Mouse (Mus musculus) adrenal gland, adult (tissue): ENCODE measurements around the gene Kntc1.
"Not testable (repeated sequence)": the region's sequence is repeated elsewhere in the genome, so short reads cannot be mapped to it uniquely, and the experiment has no call there.

ENCODE experiments used
- DNase-seq, 2 experiments: peaks; one replicate each; pipeline ENCODE4 v3.0.0; 2022 to 2023; ENCODE audit warnings: low spot score in 1 of 2; ENCODE audit not compliant: inconsistent age in 2 of 2

Kntc1 gene

DNA sequence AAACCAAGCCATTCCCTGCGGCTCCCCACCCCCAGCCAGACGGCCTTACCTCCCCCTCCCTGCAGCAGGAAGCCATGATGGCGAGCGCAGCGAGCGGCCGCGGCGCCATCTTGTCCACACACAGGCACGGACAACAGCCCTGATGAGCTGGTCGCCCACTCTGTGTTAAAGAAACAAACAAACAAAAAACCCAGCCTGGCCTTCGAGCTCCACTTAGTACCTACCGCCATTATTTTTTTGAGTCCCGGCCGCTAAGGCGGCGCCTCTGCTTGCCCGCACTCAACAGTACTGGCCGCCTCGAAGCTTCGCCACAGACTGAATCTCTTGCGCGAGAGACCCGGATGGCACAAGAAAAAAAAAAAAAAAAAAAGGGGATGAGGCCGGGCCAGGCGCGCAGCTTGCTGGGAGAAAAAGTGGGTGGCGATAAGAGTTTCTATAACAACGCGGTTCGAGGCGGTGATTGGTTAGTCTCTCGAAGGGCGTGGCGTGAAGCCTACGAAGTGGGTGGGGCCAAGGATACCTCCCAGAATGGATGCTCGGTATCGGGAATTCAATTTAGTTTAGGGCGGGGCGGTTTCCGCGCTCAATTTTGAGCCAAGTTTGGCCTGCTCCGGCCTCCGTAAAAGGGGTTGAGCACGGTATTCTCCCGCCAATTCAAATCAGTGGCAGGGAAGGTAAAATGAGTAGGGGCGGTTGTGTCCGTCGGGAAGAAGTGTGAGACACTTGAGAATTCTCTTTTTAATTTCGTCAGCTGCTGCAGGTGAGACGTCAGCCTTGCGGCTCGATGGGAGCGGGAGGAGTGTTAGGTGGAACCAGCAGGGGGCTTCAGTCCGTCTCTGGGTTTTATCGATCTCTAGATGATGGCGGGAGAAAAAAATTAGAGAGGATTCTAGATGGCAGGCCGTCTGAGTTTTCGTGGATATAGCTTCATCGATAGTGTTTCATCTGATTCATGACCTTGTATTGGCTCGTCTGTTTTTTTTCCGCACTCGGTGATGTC, at the start of gene Kntc1, which contains the start of gene Rsrc2:
Gene Kntc1, plus strand, starts transcription at position 652 of the 1,000 bp plus-strand sequence.
Gene Rsrc2, minus strand, starts transcription at position 350 of the 1,000 bp plus-strand sequence.
- peak; percentile 99 to 100 for DNase-seq

DNA sequence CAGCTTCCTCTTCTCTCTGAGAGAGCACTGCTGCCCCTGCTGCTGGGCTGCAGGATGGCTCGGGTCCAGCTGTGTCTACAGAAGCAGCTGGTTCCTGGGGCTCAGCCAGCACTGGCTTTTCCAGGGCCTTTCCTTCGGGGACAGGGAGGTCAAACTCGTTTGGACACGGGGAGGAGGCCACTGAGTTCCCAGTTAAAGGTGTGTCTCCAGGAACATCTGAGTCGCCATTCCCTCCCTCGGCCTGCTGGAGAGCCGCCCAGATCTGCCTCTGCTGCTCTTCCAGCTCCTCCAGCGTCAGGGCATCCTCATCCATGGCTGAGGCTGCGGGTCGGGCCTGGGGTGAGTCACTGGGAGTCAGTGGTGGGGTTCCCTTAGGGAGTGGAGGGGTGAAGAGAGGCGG, 48.9 kb upstream of the Kntc1 start:
- peak; percentile 53 to 77 for DNase-seq

DNA sequence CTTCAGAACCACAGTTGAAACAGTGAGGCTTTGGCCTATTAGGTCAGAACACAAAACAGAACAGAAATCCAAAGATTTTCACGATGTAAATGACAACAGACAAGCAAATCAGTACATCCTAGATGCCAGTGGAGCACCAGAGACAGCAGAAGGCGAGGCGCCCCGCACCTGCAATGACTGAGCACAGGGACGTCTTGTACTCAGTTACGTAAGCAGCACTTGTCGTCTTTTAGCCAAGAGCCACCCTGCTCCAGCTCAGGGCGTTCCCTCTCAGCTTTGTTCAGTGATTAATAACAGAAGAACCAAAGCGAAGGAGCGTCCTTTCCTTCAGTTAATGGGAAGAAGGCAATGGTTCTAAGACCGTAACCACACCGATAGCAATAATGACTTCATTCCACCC, 40.9 kb upstream of the Kntc1 start:
- DNase-seq = no peak

DNA sequence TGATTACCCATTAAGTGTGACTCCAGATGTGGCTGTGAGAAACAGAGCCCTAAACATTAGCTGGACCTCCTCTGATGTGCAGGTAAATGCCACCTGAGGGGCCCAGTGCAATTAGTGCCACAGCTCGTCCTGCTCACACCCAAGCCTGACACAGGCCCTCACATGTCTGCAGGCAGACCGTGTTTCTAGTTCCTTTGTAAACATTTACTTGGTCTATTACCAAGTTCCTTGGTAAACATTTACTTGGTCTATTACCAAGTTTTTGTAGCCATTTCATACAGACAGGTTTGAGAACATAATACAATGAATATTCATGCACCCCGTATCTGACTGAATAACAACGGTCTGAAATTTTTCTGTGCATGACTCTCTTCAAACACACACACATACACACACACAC, 39.9 kb upstream of the Kntc1 start:
- no peak for DNase-seq

DNA sequence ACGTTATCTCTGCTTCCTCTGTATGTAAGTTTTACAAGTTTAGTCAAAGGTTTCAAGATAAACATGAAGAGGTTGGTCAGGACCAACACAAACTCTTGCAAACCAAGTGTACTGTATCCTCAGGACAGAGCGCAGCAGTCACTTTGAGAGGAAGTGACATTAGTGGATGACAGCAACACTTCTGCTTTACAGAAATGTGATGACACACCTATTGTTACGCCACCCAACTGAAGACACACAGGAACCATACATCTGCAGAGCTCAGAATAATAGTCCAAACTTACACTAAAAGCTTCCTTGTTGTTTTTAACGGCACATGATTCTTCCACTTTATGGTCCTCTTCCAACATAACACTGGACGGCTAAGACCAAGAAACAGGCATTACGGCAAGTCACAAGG, 35.7 kb upstream of the Kntc1 start:
- no peak for DNase-seq

DNA sequence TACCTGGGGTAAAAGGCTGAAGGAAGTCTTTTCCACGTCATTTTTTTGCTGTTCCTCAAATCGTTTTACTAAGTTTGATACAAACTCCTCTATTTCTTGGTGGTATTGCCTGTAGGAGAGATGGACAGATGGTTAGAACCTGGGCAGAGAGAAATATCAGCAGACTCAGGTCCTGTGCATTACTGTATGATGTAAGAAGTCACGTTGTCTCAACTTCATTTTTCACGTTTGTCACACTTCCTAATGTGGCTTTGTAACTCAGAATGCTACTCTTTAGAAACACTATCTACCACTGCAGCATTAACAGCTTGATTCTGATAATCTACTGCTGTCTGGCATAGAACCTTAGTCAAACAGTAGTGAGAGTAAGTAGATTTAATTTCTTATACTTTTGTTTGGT, 34.9 kb upstream of the Kntc1 start:
- no peak for DNase-seq

DNA sequence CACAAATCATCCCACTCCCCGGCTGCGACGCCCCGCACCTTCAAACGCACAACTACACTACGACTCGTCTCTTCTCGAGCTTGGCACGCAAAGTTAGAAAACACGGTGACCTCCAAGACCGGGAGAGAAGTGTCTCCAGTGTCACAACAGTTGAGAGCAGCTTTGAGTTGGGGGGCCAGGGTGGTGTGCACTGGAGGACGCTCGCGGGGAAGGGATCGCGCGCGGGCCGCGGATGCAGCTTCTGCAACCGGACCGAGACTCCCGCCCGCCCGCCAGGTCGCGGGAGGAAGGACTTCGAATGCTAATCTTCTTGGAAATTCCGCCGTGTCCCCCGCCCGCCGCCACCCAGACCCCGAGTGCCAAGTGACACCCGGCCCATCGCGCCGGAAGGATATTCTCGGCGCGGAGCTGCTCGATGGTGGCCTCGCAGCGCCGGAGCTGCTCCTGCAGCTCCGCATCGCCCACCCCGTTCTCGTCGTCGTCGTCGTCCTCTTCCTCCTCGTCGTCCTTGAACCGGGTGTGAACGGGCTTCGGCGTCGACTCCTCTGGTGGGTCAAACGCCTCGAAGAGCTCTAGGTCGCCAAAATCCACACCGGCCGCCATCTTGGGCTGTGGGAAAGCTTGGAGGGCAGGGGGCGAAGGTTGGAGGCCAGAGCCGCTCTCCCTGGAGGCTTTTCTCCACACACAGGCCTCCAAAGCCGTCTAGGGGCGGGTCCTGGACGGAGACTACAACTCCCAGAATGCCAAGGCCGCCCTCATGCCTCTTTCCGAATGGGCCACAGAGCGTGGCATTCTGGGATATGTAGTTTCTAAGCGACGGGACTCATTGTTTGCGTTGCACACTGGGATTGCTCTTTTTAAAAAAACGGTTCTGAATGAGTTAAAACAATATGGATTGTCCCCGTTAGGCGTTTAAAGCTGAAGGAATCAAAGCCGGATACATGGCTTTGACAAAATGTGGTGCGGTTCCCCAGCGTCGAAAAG, 28.9 kb upstream of the Kntc1 start, which contains the start of gene Zcchc8:
Gene Zcchc8, minus strand, starts transcription at position 773 of the 984 bp plus-strand sequence.
- DNase-seq = peak; percentile 96 to 98

DNA sequence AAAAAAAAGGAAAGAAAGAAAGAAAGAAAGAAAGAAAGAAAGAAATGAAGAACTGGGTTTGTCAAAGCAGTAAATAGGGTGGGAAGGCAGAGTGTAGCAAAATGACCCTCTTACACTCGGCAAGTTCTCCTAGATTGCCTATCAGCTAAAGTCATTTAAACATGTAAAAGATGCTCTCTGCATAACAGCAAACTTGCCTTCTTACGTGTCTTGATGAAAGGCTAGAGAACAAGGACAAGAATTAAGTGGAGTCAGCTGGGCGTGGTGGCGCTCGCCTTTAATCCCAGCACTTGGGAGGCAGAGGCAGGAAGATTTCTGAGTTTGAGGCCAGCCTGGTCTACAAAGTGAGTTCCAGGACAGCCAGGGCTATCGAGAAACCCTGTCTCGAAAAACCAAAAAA, 25.7 kb upstream of the Kntc1 start:
- not testable (repeated sequence) for DNase-seq

DNA sequence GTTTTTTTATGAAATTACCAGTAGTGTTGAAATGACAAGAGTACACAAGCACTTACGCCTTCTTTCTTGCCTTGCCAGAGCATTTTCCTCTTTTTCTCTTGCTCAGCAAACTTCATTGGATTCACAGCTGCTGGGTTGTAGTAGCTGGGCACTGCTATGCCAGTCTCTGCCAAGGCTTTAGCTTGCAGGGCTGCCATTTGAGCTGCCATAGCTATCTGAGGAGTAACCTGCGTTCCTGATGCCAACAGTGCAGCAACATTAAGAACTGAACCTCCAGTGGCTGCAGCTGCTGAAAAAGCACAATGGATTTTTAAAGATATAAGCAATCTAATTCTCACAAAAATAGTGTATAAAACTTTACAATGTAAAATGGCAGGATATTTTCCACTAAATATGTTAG, 18.5 kb upstream of the Kntc1 start:
- no peak for DNase-seq

DNA sequence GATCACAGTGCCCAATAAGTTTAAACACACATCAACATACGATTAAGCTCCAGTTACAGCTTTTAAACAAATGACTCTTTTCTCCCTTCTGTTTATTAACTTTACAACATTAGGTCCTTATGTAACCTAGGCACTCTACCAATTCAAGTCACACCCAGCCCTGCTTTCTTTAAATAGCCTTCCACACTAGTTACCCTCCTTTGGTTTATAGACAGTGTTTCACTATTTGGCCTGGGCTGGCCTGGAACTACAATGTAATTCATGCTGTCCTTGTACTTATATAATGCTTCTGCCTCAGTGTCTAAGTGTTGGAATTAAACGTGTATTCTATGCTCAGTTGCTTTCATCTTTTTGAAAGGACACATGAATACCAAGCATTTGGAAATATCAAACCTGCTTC, 5.2 kb upstream of the Kntc1 start:
- no peak for DNase-seq

DNA sequence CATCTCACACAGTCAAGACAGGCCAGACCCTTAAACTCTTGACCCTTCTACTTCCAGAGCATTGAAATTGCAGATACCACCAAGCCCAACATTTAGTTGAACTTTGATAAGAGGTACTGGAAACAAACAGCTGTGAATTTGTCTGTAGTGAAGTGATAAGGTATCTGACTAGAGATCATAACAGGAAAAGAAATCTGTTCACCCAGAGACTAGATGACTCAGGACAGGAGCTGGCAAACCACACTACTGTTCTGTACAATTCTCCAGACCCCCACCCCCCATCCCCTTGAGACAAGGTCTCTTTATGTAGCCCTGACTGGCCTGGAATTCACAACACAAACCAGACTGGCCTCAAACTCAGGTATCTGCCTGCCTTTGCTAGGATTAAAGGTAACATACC, 3.3 kb upstream of the Kntc1 start:
- DNase-seq = peak in 1 of 2 experiments; percentile 42

DNA sequence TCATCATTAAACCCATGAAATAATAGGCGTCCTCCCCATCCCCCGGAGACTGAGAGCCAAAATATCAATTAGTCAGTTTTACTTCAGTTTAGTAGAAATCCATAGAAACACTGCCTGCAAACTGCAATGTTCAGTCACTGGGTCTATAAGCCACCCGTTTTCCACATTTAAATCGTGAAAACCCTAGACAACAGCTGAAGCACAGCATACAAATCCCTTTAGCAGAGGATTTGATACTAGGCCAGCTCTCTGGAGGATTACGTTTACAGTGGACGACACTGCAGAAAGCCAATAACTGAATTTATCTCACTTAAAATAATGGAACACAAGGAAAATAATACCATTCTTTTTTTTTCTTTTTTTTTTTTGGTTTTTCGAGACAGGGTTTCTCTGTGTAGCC, 1.9 kb upstream of the Kntc1 start:
- DNase-seq = no peak

DNA sequence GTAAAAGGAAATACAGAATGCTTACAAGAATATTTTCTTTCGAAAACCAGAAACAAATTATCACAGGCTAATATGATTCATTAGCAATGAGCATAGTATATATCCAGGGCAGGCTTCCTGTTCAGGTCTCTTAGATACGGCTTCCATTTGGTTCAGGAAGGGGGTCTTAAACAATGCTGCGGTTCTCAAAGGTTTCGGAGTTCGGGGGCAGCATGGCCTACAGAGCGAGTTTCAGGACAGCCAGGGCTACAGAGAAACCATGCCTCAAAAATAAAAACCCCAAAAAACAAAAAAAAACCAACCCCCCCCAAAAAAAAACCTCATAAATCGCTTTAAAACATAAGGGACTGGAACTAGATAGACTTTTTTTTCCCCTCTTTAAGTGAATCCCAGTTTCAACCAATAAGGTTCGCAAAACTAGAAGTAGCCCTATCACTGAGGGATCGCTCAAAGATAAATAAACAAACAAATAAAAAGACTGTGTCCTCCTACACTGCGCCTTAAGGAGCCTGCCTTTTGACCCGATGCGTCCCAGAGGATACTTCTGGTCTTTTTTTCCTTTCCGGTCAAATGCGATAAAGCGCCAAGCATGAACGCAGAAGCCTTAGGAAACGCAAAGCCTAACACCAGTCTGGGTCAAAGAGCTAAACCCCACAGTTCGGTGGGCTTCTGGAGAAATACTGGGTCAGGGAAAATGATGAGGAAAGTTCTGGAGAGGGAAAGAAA, 1.0 kb upstream of the Kntc1 start:
- peak in 1 of 2 experiments; percentile 59 for DNase-seq

DNA sequence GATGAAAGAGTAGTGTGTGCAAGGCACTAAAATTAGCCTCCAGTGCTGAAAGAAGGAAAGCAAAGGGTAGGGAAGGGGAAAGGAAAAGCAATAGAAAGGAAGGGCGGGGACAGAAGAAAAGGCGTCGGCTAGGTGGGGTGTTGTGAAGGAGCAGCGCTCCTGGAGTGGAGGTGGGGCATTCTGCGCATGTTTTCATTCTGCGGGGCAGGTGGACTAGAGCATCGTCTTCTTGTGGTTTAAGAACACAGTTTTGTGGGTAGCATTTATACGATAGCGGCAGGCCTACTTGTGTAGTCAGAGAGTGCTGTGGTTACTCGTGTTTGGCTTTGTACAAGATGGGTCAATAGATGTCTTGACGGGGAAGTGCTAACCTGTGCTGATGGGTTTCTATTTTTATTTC, 16.0 kb downstream of the Kntc1 start:
- no peak for DNase-seq

DNA sequence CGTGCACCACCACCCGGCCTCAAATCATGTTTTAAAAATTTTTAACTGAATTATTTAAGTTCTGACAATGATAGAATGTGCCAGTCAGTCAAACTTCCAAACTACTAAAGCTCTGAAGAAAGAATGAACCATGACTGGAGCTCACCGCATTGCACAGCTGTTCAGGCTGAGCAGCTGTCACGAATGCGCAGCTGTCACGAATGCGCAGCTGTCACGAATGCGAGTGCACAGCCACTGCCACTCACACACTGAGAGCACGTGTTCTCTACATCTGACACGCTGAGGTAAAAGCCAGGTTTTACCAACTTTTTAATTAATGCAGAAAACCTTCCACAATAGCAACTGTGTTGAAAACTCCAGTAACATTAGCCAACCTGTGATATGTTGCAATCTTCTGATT, 16.9 kb downstream of the Kntc1 start:
- DNase-seq = not testable (repeated sequence)

DNA sequence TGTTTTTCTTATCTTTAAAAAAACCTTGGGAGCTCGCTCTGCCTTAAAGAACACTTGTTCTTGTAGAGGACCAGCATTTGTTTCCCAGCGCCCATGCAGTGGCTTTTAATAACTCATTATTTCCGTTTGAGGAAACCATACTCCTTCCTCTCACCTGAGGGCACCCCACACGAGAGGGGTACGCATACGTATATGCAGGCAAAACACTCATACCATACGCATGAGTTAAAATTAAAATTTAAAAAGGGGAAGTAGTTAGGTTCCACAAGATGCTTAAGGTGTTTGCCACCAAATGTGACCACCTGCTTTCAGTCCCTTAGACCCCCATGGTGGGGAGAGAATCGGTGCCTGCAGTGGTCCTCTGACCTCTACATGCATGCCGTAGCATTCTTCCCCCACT, 23.9 kb downstream of the Kntc1 start:
- DNase-seq = no peak

DNA sequence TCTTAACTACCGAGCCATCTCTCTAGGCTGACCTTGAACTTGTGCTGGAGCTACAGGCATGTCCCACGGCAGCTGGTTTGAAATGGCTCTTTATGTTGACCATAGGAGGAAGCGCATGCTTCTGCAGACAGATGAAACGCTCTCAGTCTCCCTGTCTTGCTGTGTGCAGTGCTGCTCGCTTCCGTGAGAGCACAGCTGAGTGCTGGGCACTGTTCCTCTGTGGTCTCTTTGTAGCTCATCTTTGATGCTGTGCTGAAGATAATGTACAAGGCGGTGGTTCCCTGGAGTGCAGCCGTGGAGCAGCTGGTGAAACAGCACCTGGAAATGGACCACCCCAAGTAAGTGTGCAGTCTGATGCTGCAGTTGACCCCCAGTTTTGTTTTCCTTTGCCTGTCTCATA, 31.2 kb downstream of the Kntc1 start:
- no peak for DNase-seq

DNA sequence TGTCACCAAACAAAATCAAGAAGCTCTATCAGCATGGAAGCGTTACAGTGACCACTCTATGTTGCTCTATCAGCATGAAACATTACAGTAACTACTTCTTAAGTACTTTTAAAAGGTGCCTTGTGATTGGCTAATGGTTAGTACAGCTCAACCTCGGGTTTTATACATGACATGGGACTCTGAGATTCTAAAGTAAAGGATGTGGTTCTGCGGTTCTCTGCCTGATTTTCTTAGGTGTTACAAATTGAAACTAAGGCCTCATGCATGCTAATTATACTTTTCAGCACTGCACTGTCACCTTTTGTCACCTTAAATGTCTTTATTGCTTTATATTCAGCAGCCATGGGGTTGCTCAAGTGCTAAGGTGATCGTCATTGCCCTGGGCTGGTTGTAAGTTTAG, 32.3 kb downstream of the Kntc1 start:
- DNase-seq = no peak

DNA sequence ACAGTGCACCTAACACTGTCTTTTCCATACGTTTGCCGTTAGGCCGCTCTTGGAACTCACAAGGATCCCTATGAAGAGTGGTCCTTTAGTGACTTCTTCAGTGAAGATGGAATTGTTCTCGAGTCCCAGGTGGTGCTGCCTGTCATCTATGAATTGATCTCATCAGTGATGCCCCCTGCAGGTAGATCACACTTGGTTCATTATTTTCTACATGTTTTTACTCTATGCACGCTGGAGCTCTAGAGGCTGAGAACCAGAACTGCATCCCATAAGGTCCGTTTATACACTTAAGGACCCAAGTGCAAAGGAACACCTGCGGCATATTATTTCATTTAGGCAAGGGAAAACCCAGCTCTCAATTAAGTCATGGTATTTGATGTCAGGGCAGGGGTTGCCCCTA, 39.5 kb downstream of the Kntc1 start:
- no peak for DNase-seq

DNA sequence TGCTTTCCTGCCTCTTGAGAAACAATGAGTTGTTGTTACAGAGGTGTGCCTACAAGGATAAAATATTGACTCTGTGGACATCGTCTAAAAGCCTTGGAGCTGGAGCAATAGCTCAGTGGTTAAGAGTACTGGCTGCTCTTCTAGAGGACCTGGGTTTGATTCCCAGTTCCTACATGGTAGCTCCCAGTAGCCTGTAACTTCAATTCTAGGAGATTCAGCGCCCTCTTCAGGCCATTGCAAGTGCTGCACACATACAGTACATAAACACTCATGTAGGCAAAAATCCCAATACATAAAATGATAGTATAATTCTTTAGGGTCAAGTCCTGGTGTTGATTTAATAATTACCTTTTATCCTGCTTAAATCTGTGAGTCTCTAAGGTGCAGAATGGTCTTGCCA, 43.6 kb downstream of the Kntc1 start:
- no peak for DNase-seq

DNA sequence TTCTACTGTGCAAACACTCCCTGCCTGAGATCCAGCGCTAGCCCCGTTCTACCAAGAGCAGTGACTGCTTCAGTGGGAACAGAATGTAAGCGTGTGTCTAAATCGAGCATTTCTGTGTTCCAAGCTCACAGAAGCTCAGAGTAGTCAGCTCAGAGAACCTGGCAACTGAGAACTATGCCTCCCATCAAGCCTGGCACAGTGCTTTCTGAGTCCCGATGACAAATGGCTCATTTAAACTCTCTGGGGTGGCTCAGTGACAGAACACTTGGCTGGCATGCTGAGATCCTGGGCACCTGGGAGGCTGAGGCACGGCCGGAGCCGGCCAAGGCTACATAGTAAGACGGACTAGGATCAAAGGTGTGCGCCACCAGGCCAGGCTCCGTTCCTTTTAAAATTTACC, 56.8 kb downstream of the Kntc1 start:
- DNase-seq = no peak
